ENCODE assay signal across 18 mouse cellular contexts in the genomic region with DNA sequence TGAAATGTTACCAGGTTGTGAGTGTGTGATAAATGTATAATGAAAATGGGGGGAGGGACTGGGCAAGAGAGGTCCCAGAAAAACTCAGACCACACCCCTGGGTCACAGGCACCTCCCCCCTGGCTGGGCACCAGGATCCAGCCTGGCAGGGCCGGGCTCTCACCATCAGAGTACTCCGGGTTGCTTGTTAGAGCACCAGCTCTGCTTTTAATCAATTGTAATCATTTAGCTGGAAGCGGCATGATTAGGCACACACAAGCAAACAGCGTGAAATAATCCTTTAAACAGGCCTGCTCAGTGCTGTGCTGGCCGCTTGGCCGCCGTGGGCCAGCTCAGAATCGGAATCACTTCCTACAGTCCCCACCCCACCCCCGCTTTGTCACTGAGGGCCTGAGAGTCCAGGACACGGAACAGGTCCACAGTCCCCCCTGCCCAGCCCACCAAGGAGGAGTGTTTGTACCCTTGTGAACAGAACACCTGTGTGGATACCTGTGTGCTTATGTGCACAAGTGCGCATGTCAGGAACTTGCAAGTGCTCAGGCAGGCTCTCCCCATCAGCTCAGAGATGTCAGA.
A peak's percentile ranks its signal among the peaks of the same experiment; 100 is the strongest.
DNase-seq lines count a peak whose midpoint lies in the region; ATAC-seq and TF ChIP-seq lines count a peak whose summit lies in the region.
"Had no signal": no experiment of that assay in that cellular context is flagged by ENCODE, and none has a peak within 500 bp of the region (broad histone marks: within the 10 kb centered on the region; RNA-seq: fewer than 3 reads in every experiment).

No protein-coding gene starts in this region.

- no peak for ATAC-seq in forebrain, embryonic 12.5 days (ENCODE audit: low FRiP score)
- no peak for ATAC-seq in forebrain, embryonic 11.5 days (replicated peaks; ENCODE audit: low FRiP score)
- 0 out of 2 replicates have a peak, but pooled peaks have one; percentile 12 for ATAC-seq in limb, embryonic 12.5 days (ENCODE audit: insufficient number of reproducible peaks, insufficient read depth, low FRiP score, low TSS enrichment, low read depth)
- peak; percentile 46; the same call in 1 of the 2 replicates for ATAC-seq in forebrain, postnatal 0 days
- ATAC-seq: liver, embryonic 12.5 days had no signal

- TF ChIP-seq CTCF in forebrain, postnatal 0 days (IDR thresholded peaks at IDR 0.05; ENCODE audit: low read depth): no peak

- H3K36me3 ChIP-seq in forebrain, embryonic 12.5 days (replicated peaks): peaks cover 23% of the 10 kb centered on the region
- no peaks in the 10 kb centered on the region; the same call in 1 of the 2 replicates for H3K36me3 ChIP-seq in forebrain, embryonic 11.5 days (ENCODE audit: control insufficient read depth, insufficient read depth, low read length)
- H3K36me3 ChIP-seq in limb, embryonic 12.5 days: peaks cover 61% of the 10 kb centered on the region
- H3K36me3 ChIP-seq in limb, embryonic 10.5 days: peaks cover 82% of the 10 kb centered on the region
- H3K36me3 ChIP-seq in forebrain, postnatal 0 days (ENCODE audit: insufficient read depth): no peaks in the 10 kb centered on the region
- H3K36me3 ChIP-seq: liver, embryonic 12.5 days; stomach, embryonic 15.5 days had no signal

- H3K9me3 ChIP-seq in forebrain, embryonic 12.5 days: peaks cover 3% of the 10 kb centered on the region; the same call in 1 of the 2 replicates
- no peaks in the 10 kb centered on the region for H3K9me3 ChIP-seq in forebrain, embryonic 11.5 days (ENCODE audit: control insufficient read depth, low read length)
- H3K9me3 ChIP-seq in limb, embryonic 12.5 days: no peaks in the 10 kb centered on the region
- no peaks in the 10 kb centered on the region for H3K9me3 ChIP-seq in limb, embryonic 10.5 days (replicated peaks)
- no peaks in the 10 kb centered on the region for H3K9me3 ChIP-seq in forebrain, postnatal 0 days (ENCODE audit: low read length)
- H3K9me3 ChIP-seq: liver, embryonic 12.5 days; neural tube, embryonic 13.5 days; stomach, embryonic 15.5 days had no signal

- no peak for DNase-seq in forebrain, embryonic 11.5 days (ENCODE audit: low spot score)
- no peak for DNase-seq in limb, embryonic 10.5 days (ENCODE audit: low spot score)
- DNase-seq in Muller cell, postnatal 12 days (ENCODE audit: inconsistent ontology term): peak; percentile 50
- DNase-seq in forebrain, postnatal 0 days: no peak
- DNase-seq in ovary, postnatal 10 days (ENCODE audit: low spot score): no peak
- DNase-seq: gastrocnemius, postnatal 36 days; kidney, adult 11 months; kidney, postnatal 10 days; lung, adult 2 months; thymus, adult 18-20 months; thymus, postnatal 4 days had no signal

- WGBS in forebrain, embryonic 12.5 days: 59% methylated on average over 11 of the region's 11 CpGs
- WGBS in forebrain, embryonic 11.5 days: 69% methylated on average over 11 of the region's 11 CpGs
- WGBS in limb, embryonic 12.5 days: 69% methylated on average over 11 of the region's 11 CpGs
- 86% methylated on average over 11 of the region's 11 CpGs for WGBS in limb, embryonic 10.5 days
- WGBS in forebrain, postnatal 0 days: 31% methylated on average over 11 of the region's 11 CpGs

- H3K4me3 ChIP-seq in forebrain, embryonic 12.5 days (replicated peaks): no peak overlapping the region
- no peak overlapping the region for H3K4me3 ChIP-seq in forebrain, embryonic 11.5 days (ENCODE audit: low read depth, low read length)
- no peak overlapping the region for H3K4me3 ChIP-seq in limb, embryonic 12.5 days (replicated peaks)
- H3K4me3 ChIP-seq in limb, embryonic 10.5 days: no peak overlapping the region
- H3K4me3 ChIP-seq in forebrain, postnatal 0 days (ENCODE audit: low read depth, low read length): no peak overlapping the region
- H3K4me3 ChIP-seq: liver, embryonic 12.5 days; megakaryocyte, embryonic 14.5 days; neural tube, embryonic 13.5 days; stomach, embryonic 15.5 days had no signal

- H3K4me2 ChIP-seq in forebrain, embryonic 12.5 days: no peak overlapping the region
- H3K4me2 ChIP-seq in forebrain, embryonic 11.5 days (ENCODE audit: low read depth, low read length, severe bottlenecking): no peak overlapping the region
- H3K4me2 ChIP-seq in limb, embryonic 12.5 days: no peak overlapping the region
- no peak overlapping the region for H3K4me2 ChIP-seq in forebrain, postnatal 0 days (ENCODE audit: low read depth)
- H3K4me2 ChIP-seq: liver, embryonic 12.5 days; neural tube, embryonic 13.5 days; stomach, embryonic 15.5 days had no signal

- 0 out of 2 replicates have a peak overlapping the region, but pooled peaks have one; percentile 13 for H3K27ac ChIP-seq in forebrain, embryonic 12.5 days
- no peak overlapping the region for H3K27ac ChIP-seq in forebrain, embryonic 11.5 days (ENCODE audit: low read depth, low read length)
- H3K27ac ChIP-seq in limb, embryonic 12.5 days: no peak overlapping the region
- no peak overlapping the region for H3K27ac ChIP-seq in limb, embryonic 10.5 days
- H3K27ac ChIP-seq in forebrain, postnatal 0 days (ENCODE audit: low read depth, low read length): no peak overlapping the region
- H3K27ac ChIP-seq: liver, embryonic 12.5 days; neural tube, embryonic 13.5 days; stomach, embryonic 15.5 days had no signal

- H3K4me1 ChIP-seq in forebrain, embryonic 12.5 days: peaks cover 22% of the 10 kb centered on the region
- no peaks in the 10 kb centered on the region for H3K4me1 ChIP-seq in forebrain, embryonic 11.5 days (replicated peaks; ENCODE audit: control insufficient read depth, insufficient read depth, low read length)
- H3K4me1 ChIP-seq in limb, embryonic 12.5 days (replicated peaks): peaks cover 16% of the 10 kb centered on the region
- peaks cover 8% of the 10 kb centered on the region for H3K4me1 ChIP-seq in limb, embryonic 10.5 days
- H3K4me1 ChIP-seq in forebrain, postnatal 0 days (ENCODE audit: insufficient read depth): peaks cover 9% of the 10 kb centered on the region; the same call in 1 of the 2 replicates
- H3K4me1 ChIP-seq: liver, embryonic 12.5 days; stomach, embryonic 15.5 days had no signal

- no peaks in the 10 kb centered on the region; the same call in 1 of the 2 replicates for H3K27me3 ChIP-seq in forebrain, embryonic 12.5 days
- no peaks in the 10 kb centered on the region for H3K27me3 ChIP-seq in forebrain, embryonic 11.5 days (ENCODE audit: control insufficient read depth, insufficient read depth, low read length)
- H3K27me3 ChIP-seq in limb, embryonic 12.5 days: no peaks in the 10 kb centered on the region
- H3K27me3 ChIP-seq in limb, embryonic 10.5 days (ENCODE audit: low read depth, poor library complexity, severe bottlenecking): no peaks in the 10 kb centered on the region
- H3K27me3 ChIP-seq in forebrain, postnatal 0 days (ENCODE audit: insufficient read depth, low read length): no peaks in the 10 kb centered on the region
- H3K27me3 ChIP-seq: CH12.LX; liver, embryonic 12.5 days; neural tube, embryonic 13.5 days; stomach, embryonic 15.5 days had no signal

- no peak overlapping the region for H3K9ac ChIP-seq in forebrain, embryonic 12.5 days
- no peak overlapping the region for H3K9ac ChIP-seq in forebrain, embryonic 11.5 days (ENCODE audit: low read length)
- no peak overlapping the region for H3K9ac ChIP-seq in limb, embryonic 12.5 days (replicated peaks)
- no peak overlapping the region for H3K9ac ChIP-seq in forebrain, postnatal 0 days
- H3K9ac ChIP-seq: liver, embryonic 12.5 days; neural tube, embryonic 13.5 days; stomach, embryonic 15.5 days had no signal

Comparison
In these comparisons a context has a peak if more than half of its experiments do, and no peak if none do; other contexts are left out.
1. ATAC-seq: peak in limb, embryonic 12.5 days (single experiment) and forebrain, postnatal 0 days (single experiment); none in forebrain, embryonic 12.5 days (single experiment) and forebrain, embryonic 11.5 days (single experiment).